8 mouse cellular contexts compared by ENCODE assay signal in genomic region chr10:81575208-81575631, GRCm38 (mm10). TPM values are rescaled to one million over a fixed set of nuclear protein-coding genes. Genes with fewer than 3 reads are reported as not detected.
DNase-seq lines count a peak whose midpoint lies in the region; ATAC-seq lines count a peak whose summit lies in the region.

No protein-coding gene starts in this region.

- WGBS in kidney, embryonic 15.5 days, result under 1% methylated on average over 29 of the region's 30 CpGs
- WGBS in midbrain, embryonic 10.5 days, result under 1% methylated on average over 30 of the region's 30 CpGs

- H3K9me3 ChIP-seq in kidney, embryonic 15.5 days (replicated peaks), result no peaks in the 10 kb centered on the region
- H3K9me3 ChIP-seq in midbrain, embryonic 10.5 days (replicated peaks), result no peaks in the 10 kb centered on the region

- H3K27me3 ChIP-seq in kidney, embryonic 15.5 days, result peaks cover 44% of the 10 kb centered on the region
- H3K27me3 ChIP-seq in midbrain, embryonic 10.5 days (ENCODE audit: low read depth, poor library complexity, severe bottlenecking), result peaks cover 86% of the 10 kb centered on the region

- peaks cover 72% of the 10 kb centered on the region for H3K4me1 ChIP-seq in kidney, embryonic 15.5 days
- peaks cover 64% of the 10 kb centered on the region for H3K4me1 ChIP-seq in midbrain, embryonic 10.5 days

- DNase-seq in right cerebral cortex, adult 18-20 months, result peak; percentile 57
- no peak for DNase-seq in right cerebral cortex, postnatal 36 days (ENCODE audit: low spot score in 2 of 2)
- peak; percentile 63 for DNase-seq in brain, adult 2 months (ENCODE audit: low read depth, low spot score)
- DNase-seq in gastrocnemius, postnatal 25 days, result peak; percentile 61
- DNase-seq in midbrain, embryonic 10.5 days (ENCODE audit: low spot score), result peak; percentile 55
- no peak for DNase-seq in T-cell, adult 2 months (ENCODE audit: low spot score)
- no peak for DNase-seq in layer of hippocampus, adult 11-12 months (ENCODE audit: low spot score)

- peak overlapping the region; percentile 76 for H3K27ac ChIP-seq in kidney, embryonic 15.5 days
- peak overlapping the region; percentile 81 for H3K27ac ChIP-seq in midbrain, embryonic 10.5 days (replicated peaks)

- peak overlapping the region; percentile 60 for H3K4me3 ChIP-seq in kidney, embryonic 15.5 days (replicated peaks)
- peak overlapping the region; percentile 58 for H3K4me3 ChIP-seq in midbrain, embryonic 10.5 days

- H3K36me3 ChIP-seq in kidney, embryonic 15.5 days, result no peaks in the 10 kb centered on the region
- no peaks in the 10 kb centered on the region for H3K36me3 ChIP-seq in midbrain, embryonic 10.5 days

- peak overlapping the region; percentile 54 for H3K9ac ChIP-seq in kidney, embryonic 15.5 days

- peak overlapping the region; percentile 87 for H3K4me2 ChIP-seq in kidney, embryonic 15.5 days

- ATAC-seq in kidney, embryonic 15.5 days (replicated peaks; ENCODE audit: low FRiP score), result no peak

RNA-seq across cellular contexts. Expression of gene Tle2, which starts 0.9 kb away (rescaled TPM):
- total RNA-seq in gastrocnemius, postnatal 25 days (2021), result 1 to 10 TPM; 5.3 to 6.2 TPM
- 39.3 and 45.6 TPM in 2 replicates for polyA plus RNA-seq in kidney, embryonic 15.5 days (2015; fragmentation: Nextera tagmentation; extraction: Ambion mirVana)
- 9.7 and 13.5 TPM in 2 replicates for polyA plus RNA-seq in midbrain, embryonic 10.5 days (2016; fragmentation: Nextera tagmentation; extraction: Ambion mirVana)

RNA-seq across cellular contexts. Expression of gene Aes, which starts 15.9 kb away (rescaled TPM):
- 100 to 1,000 TPM; 845 to 891 TPM for total RNA-seq in gastrocnemius, postnatal 25 days (2021)
- polyA plus RNA-seq in kidney, embryonic 15.5 days (2015; fragmentation: Nextera tagmentation; extraction: Ambion mirVana), result 535 and 630 TPM in 2 replicates
- 334 and 467 TPM in 2 replicates for polyA plus RNA-seq in midbrain, embryonic 10.5 days (2016; fragmentation: Nextera tagmentation; extraction: Ambion mirVana)

RNA-seq across cellular contexts. Expression of gene Tle6, which starts 25.7 kb away (rescaled TPM):
- 1 to 10 TPM; 3.9 to 6.8 TPM for total RNA-seq in gastrocnemius, postnatal 25 days (2021)
- 15.6 and 16.8 TPM in 2 replicates for polyA plus RNA-seq in kidney, embryonic 15.5 days (2015; fragmentation: Nextera tagmentation; extraction: Ambion mirVana)
- polyA plus RNA-seq in midbrain, embryonic 10.5 days (2016; fragmentation: Nextera tagmentation; extraction: Ambion mirVana), result 6.0 and 8.8 TPM in 2 replicates

RNA-seq across cellular contexts. Expression of gene Gna11, which starts 30.2 kb away (rescaled TPM):
- 10 to 100 TPM; 24.8 to 25.9 TPM for total RNA-seq in gastrocnemius, postnatal 25 days (2021)
- polyA plus RNA-seq in kidney, embryonic 15.5 days (2015; fragmentation: Nextera tagmentation; extraction: Ambion mirVana), result 79.0 and 88.6 TPM in 2 replicates
- polyA plus RNA-seq in midbrain, embryonic 10.5 days (2016; fragmentation: Nextera tagmentation; extraction: Ambion mirVana), result 70.7 and 73.7 TPM in 2 replicates

RNA-seq across cellular contexts. Expression of gene BC025920, which starts 30.9 kb away (rescaled TPM):
- 1 to 10 TPM; 1.8 to 2.5 TPM for total RNA-seq in gastrocnemius, postnatal 25 days (2021)
- 0.62 and 0.84 TPM in 2 replicates for polyA plus RNA-seq in kidney, embryonic 15.5 days (2015; fragmentation: Nextera tagmentation; extraction: Ambion mirVana)
- 1.4 and 2.0 TPM in 2 replicates for polyA plus RNA-seq in midbrain, embryonic 10.5 days (2016; fragmentation: Nextera tagmentation; extraction: Ambion mirVana)

Comparison
In these comparisons a context has a peak if more than half of its experiments do, and no peak if none do; other contexts are left out.
1. DNase-seq: peak in right cerebral cortex, adult 18-20 months (single experiment), brain, adult 2 months (single experiment), gastrocnemius, postnatal 25 days (single experiment) and midbrain, embryonic 10.5 days (single experiment); none in right cerebral cortex, postnatal 36 days (0 of 2), T-cell, adult 2 months (single experiment) and layer of hippocampus, adult 11-12 months (single experiment).